Mouse (Mus musculus): ENCODE results near the gene Akap1. TPM values are rescaled to one million over a fixed set of nuclear protein-coding genes. Genes with fewer than 3 reads are reported as not detected.

Akap1 gene
- polyA plus RNA-seq, 1 experiment from 2014 or later = 34.1 TPM

DNA sequence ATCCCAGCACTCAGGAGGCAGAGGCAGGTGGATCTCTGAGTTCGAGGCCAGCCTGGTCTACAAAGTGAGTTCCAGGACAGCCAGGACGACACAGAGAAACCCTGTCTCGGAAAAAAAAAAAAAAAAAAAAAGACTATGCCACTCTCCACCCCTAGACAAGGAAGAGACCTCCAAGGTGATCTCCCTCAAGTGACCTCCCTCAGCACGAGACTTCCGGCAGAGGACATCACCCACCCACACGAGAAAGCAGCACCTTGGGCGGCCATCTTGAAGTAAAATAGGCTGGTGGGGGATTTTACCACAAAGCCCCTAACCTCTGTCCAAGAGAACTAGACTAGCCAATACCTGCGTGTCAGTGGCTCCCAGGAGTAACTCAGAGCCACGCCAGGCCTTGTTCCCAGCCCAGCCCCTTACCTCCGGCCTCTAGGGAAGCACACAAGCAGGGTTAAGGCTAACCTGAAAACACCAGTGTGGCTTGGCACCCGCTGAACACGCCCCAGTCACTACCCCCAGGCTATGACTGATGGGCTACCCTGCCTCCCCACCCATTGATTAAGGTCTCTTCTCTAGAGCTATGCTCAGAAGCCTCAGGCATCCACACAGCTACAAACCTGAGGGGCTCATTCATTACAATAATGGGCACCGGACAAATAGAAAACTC, 21.9 kb downstream of the Akap1 start:
- Histone ChIP-seq H3K9ac (no peak overlapping the region), H3K9me3 (replicated peaks) (no peaks in the 10 kb centered on the region), H3K27me3 (replicated peaks) (no peaks in the 10 kb centered on the region), H3K36me3 (peaks cover 51% of the 10 kb centered on the region), H3K4me1 (replicated peaks) (peaks cover 59% of the 10 kb centered on the region), H3K4me2 (no peak overlapping the region), H3K4me3 (no peak overlapping the region), H3K27ac (ENCODE audit: poor library complexity, severe bottlenecking) (peak overlapping the region; percentile 93)
- ATAC-seq (ENCODE audit: insufficient number of reproducible peaks, low FRiP score) = no peak
- WGBS = 91% methylated on average over 13 of the region's 13 CpGs

- peaks cover 62% of the 10 kb centered on the region for H3K36me3 ChIP-seq
- ATAC-seq (ENCODE audit: insufficient number of reproducible peaks, low FRiP score) = peak; percentile 74
- no peak overlapping the region for H3K4me3 ChIP-seq
- peak overlapping the region; percentile 93 for H3K27ac ChIP-seq (ENCODE audit: poor library complexity, severe bottlenecking)
- H3K9ac ChIP-seq = 0 out of 2 replicates have a peak overlapping the region, but pooled peaks have one; percentile 32
- no peaks in the 10 kb centered on the region for H3K27me3 ChIP-seq (replicated peaks)
- peaks cover 55% of the 10 kb centered on the region for H3K4me1 ChIP-seq (replicated peaks)
- H3K9me3 ChIP-seq (replicated peaks) = no peaks in the 10 kb centered on the region
- peak overlapping the region; percentile 58 for H3K4me2 ChIP-seq
- 19% methylated on average over 6 of the region's 6 CpGs for WGBS
Observed at GRCm38 (mm10) chr11:88841406-88841805, 23.0 kb downstream of the Akap1 start.

GRCm38 (mm10) chr11:88840724-88841350, 23.5 kb downstream of the Akap1 start:
- Histone ChIP-seq H3K4me3 (no peak overlapping the region), H3K4me2 (peak overlapping the region; percentile 58), H3K36me3 (peaks cover 64% of the 10 kb centered on the region), H3K27ac (ENCODE audit: poor library complexity, severe bottlenecking) (peak overlapping the region; percentile 93), H3K27me3 (replicated peaks) (no peaks in the 10 kb centered on the region), H3K9me3 (replicated peaks) (no peaks in the 10 kb centered on the region), H3K4me1 (replicated peaks) (peaks cover 54% of the 10 kb centered on the region), H3K9ac (peak overlapping the region; percentile 32)
- ATAC-seq (ENCODE audit: insufficient number of reproducible peaks, low FRiP score) = no peak
- 59% methylated on average over 10 of the region's 10 CpGs for WGBS

DNA sequence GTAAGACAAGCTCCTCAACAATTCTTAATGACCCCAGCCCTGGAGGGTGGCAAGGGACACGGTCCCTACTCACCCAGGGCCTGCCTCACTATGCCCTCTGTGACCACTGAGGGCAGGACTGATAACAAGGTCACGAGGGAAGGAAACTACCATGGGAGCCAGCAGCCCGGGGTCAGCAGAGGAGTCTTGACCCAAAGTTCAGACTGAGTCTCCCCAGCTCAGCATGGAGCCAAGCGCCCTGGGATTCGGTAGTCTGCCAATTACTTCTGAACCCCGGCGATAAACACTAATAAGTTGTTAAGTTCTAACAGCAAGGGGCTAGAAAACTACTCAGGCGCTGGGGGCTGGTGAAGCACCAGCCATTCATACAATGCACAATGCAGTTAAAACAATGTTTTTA, 24.1 kb downstream of the Akap1 start:
- Histone ChIP-seq H3K4me1 (replicated peaks) (peaks cover 50% of the 10 kb centered on the region), H3K4me3 (no peak overlapping the region), H3K9ac (peak overlapping the region; percentile 32; the same call in 1 of the 2 replicates)

GRCm38 (mm10) chr11:88839379-88839778, 25.0 kb downstream of the Akap1 start:
- peaks cover 42% of the 10 kb centered on the region for H3K4me1 ChIP-seq (replicated peaks)
- no peak for ATAC-seq (ENCODE audit: insufficient number of reproducible peaks, low FRiP score)
- H3K9ac ChIP-seq = no peak overlapping the region
- H3K36me3 ChIP-seq = peaks cover 63% of the 10 kb centered on the region
- no peaks in the 10 kb centered on the region for H3K9me3 ChIP-seq (replicated peaks)
- WGBS = 86% methylated on average over 6 of the region's 6 CpGs
- no peak overlapping the region for H3K4me3 ChIP-seq
- H3K27ac ChIP-seq (ENCODE audit: poor library complexity, severe bottlenecking) = no peak overlapping the region
- H3K4me2 ChIP-seq = no peak overlapping the region
- H3K27me3 ChIP-seq (replicated peaks) = no peaks in the 10 kb centered on the region

More for the DNA sequence above, 24.1 kb downstream of the Akap1 start:
- no peak overlapping the region; the same call in 1 of the 2 replicates for H3K4me2 ChIP-seq
- no peaks in the 10 kb centered on the region for H3K27me3 ChIP-seq (replicated peaks)
- H3K36me3 ChIP-seq = peaks cover 62% of the 10 kb centered on the region
- H3K27ac ChIP-seq (ENCODE audit: poor library complexity, severe bottlenecking) = peak overlapping the region; percentile 44
- WGBS = 64% methylated on average over 8 of the region's 8 CpGs
- ATAC-seq (ENCODE audit: insufficient number of reproducible peaks, low FRiP score) = no peak
- no peaks in the 10 kb centered on the region for H3K9me3 ChIP-seq (replicated peaks)

DNA sequence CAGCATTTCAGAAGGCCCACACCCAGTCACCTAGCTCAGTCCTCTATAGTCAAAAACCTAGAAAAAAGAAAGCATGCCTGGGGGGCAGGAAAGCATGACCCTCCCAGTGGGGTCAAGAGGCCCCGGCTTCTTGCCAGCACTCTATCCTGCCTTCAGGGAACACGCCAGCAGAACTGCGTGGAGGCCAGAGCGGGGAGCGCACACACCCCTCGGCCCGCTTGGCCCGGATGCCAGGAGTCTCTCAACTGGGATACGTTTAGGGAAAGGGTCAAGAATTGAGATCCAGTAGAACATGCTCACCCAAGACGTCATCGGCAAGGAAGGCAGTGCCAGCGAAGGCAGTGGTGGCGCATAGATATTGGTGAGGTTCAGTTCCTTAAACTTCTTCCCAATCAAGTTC, 25.8 kb downstream of the Akap1 start:
- Histone ChIP-seq H3K4me1 (replicated peaks) (peaks cover 34% of the 10 kb centered on the region), H3K4me2 (no peak overlapping the region)

GRCm38 (mm10) chr11:88834606-88835005, 29.8 kb downstream of the Akap1 start:
- no peak for ATAC-seq (ENCODE audit: insufficient number of reproducible peaks, low FRiP score)
- WGBS = 85% methylated on average over 11 of the region's 11 CpGs
- H3K4me2 ChIP-seq = no peak overlapping the region
- no peaks in the 10 kb centered on the region for H3K27me3 ChIP-seq (replicated peaks)
- H3K36me3 ChIP-seq = peaks cover 92% of the 10 kb centered on the region
- H3K27ac ChIP-seq (ENCODE audit: poor library complexity, severe bottlenecking) = no peak overlapping the region
- 0 out of 2 replicates have a peak, but pooled peaks cover 4% of the 10 kb centered on the region for H3K4me1 ChIP-seq (replicated peaks)
- H3K4me3 ChIP-seq = no peak overlapping the region
- no peak overlapping the region for H3K9ac ChIP-seq
- H3K9me3 ChIP-seq (replicated peaks) = no peaks in the 10 kb centered on the region

More for the DNA sequence above, 25.8 kb downstream of the Akap1 start:
- H3K27me3 ChIP-seq (replicated peaks) = no peaks in the 10 kb centered on the region
- WGBS = 91% methylated on average over 13 of the region's 13 CpGs
- H3K9me3 ChIP-seq (replicated peaks) = no peaks in the 10 kb centered on the region
- ATAC-seq (ENCODE audit: insufficient number of reproducible peaks, low FRiP score) = no peak
- H3K36me3 ChIP-seq = peaks cover 62% of the 10 kb centered on the region
- no peak overlapping the region for H3K4me3 ChIP-seq
- no peak overlapping the region for H3K27ac ChIP-seq (ENCODE audit: poor library complexity, severe bottlenecking)
- no peak overlapping the region for H3K9ac ChIP-seq

DNA sequence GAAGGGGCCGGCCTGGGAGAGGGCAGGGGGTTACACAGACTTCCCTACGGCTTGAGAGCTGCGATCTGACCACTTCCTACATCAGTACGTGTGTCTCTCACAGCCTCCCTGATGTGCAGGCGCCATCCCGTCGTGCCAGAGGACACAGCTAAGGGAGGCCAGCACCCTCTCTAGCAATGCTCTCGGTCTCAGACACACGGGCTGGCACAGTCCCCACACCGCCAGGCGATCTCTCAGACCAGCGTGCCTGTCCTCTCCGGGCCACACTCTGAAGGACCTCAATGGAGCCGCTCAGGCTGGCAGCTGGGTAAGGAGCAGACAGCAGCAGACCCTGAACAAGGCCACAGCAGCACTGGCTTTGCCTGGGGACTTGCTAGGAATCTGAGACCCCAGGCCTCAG, 30.3 kb downstream of the Akap1 start:
- WGBS = 90% methylated on average over 14 of the region's 14 CpGs
- no peaks in the 10 kb centered on the region for H3K9me3 ChIP-seq (replicated peaks)
- no peak overlapping the region for H3K27ac ChIP-seq (ENCODE audit: poor library complexity, severe bottlenecking)
- H3K27me3 ChIP-seq (replicated peaks) = no peaks in the 10 kb centered on the region
- no peak overlapping the region for H3K4me3 ChIP-seq
- no peak overlapping the region for H3K4me2 ChIP-seq
- ATAC-seq (ENCODE audit: insufficient number of reproducible peaks, low FRiP score) = no peak
- 0 out of 2 replicates have a peak, but pooled peaks cover 3% of the 10 kb centered on the region for H3K4me1 ChIP-seq (replicated peaks)
- no peak overlapping the region for H3K9ac ChIP-seq
- peaks cover 90% of the 10 kb centered on the region for H3K36me3 ChIP-seq

DNA sequence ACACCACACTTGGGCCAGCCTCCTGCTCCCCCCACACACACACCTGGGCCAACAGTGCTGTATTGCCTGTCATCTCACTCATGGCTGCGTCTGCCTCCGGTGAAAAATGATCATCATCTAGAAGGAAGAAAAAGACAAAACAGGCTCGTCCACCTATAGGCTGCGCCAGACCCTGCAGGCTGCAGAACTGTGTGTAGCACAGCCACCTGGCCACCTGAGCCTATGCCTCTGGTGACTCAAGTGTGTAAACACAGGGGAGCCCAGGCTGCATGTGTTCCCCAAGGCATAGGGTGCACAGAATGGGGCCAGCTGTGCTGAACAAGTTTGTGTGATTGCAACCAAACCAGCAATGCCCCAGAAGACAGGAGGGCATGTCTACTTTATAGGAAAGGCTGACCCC, 31.3 kb downstream of the Akap1 start:
- Histone ChIP-seq H3K36me3 (peaks cover 79% of the 10 kb centered on the region), H3K4me2 (no peak overlapping the region), H3K9me3 (replicated peaks) (no peaks in the 10 kb centered on the region), H3K27me3 (replicated peaks) (no peaks in the 10 kb centered on the region), H3K4me1 (replicated peaks) (0 out of 2 replicates have a peak, but pooled peaks cover 3% of the 10 kb centered on the region), H3K9ac (no peak overlapping the region), H3K4me3 (no peak overlapping the region), H3K27ac (ENCODE audit: poor library complexity, severe bottlenecking) (no peak overlapping the region)
- 86% methylated on average over 4 of the region's 4 CpGs for WGBS
- no peak for ATAC-seq (ENCODE audit: insufficient number of reproducible peaks, low FRiP score)

DNA sequence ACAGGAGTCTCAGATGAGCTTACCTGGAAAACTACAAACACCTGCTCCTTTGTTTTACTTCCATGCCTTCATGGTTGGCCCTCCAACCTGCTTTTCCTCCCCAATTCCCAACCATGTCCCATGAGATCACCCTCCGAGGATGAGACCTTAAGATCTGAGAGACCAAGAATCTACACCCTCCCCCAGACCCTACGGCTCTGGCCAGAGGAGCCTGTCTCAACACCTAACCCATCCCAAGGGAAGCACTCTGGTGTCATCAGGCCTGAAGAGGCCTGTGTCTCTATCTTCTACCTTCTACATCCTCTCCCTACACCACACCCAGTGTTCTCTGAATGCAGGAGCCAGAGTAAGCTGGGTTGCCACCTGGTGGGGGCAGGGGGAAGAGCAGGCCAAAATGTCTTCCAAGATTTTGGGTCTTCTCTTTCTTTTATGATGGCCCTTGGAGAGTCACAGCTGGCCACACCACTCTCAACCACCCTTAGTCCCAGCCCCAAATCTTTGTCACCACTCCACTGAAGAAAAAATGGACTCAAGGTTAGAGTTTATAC, 34.1 kb downstream of the Akap1 start:
- Histone ChIP-seq H3K36me3 (peaks cover 54% of the 10 kb centered on the region), H3K9me3 (replicated peaks) (no peaks in the 10 kb centered on the region), H3K4me3 (no peak overlapping the region), H3K27me3 (replicated peaks) (no peaks in the 10 kb centered on the region), H3K4me2 (no peak overlapping the region), H3K27ac (ENCODE audit: poor library complexity, severe bottlenecking) (no peak overlapping the region), H3K9ac (no peak overlapping the region), H3K4me1 (replicated peaks) (0 out of 2 replicates have a peak, but pooled peaks cover 3% of the 10 kb centered on the region)
- WGBS = 90% methylated on average over 2 of the region's 2 CpGs
- no peak for ATAC-seq (ENCODE audit: insufficient number of reproducible peaks, low FRiP score)

DNA sequence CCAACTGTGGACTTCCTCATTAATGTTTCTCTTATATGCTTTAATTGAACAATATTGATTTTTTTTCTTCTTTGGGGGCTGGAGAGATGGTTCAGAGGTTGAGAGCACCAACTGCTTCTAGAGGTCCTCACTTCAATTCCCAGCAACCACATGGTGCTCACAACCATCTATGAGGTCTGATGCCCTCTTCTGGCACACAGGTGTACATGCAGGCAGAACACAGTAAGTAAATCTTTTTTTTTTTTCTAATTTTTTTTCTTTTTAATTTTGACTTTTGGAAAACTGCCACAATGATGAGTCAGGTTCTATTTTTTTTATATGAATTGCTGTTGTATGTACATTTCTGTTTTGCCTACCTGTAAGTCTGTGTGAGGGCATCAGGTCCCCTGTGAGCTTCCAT, 35.9 kb downstream of the Akap1 start:
- no peak for ATAC-seq (ENCODE audit: insufficient number of reproducible peaks, low FRiP score)
- Histone ChIP-seq H3K4me3 (no peak overlapping the region), H3K4me1 (replicated peaks) (0 out of 2 replicates have a peak, but pooled peaks cover 3% of the 10 kb centered on the region), H3K4me2 (no peak overlapping the region), H3K27me3 (replicated peaks) (no peaks in the 10 kb centered on the region), H3K9ac (no peak overlapping the region), H3K27ac (ENCODE audit: poor library complexity, severe bottlenecking) (no peak overlapping the region), H3K9me3 (replicated peaks) (no peaks in the 10 kb centered on the region), H3K36me3 (peaks cover 37% of the 10 kb centered on the region)
